Mouse (Mus musculus) lung, embryonic 16.5 days (tissue): ENCODE measurements around the gene Pold1. TPM values are rescaled to one million over a fixed set of nuclear protein-coding genes. Genes with fewer than 3 reads are reported as not detected.

Experiments
- microRNA-seq: library from miRNA; unstranded; fragments of <30 nt; microRNA quantifications from one replicate; pipeline ENCODE4, GENCODE M21; 2016
- polyA plus RNA-seq: library from polyadenylated mRNA; unstranded; fragments of >200 nt; fragmentation: Nextera tagmentation; extraction: Ambion mirVana; gene quantifications from 2 replicates; pipeline ENCODE4 v1.2.1, GENCODE M21; 2015

Gene Pold1
- polyA plus RNA-seq, 1 experiment from 2014 or later: 100 TPM

Small RNAs within 50 kb of the gene (microRNA-seq; reads per million reads assigned to microRNA genes)
- gene Mir7053: not detected

Other genes starting within 250 kb of the Pold1 start
- gene Clec11a, start 241.9 kb downstream of the Pold1 start, polyA plus RNA-seq: 3.0 and 3.2 TPM in 2 replicates
- gene Shank1, start 238.6 kb downstream of the Pold1 start, polyA plus RNA-seq: 0.96 and 1.1 TPM in 2 replicates
- gene Syt3, start 164.7 kb downstream of the Pold1 start, polyA plus RNA-seq: 2.1 and 2.3 TPM in 2 replicates
- gene 1700008O03Rik, start 163.0 kb downstream of the Pold1 start, polyA plus RNA-seq: 1.2 and 1.5 TPM in 2 replicates
- 0.36 and 0.57 TPM in 2 replicates for gene Lrrc4b, start 119.8 kb downstream of the Pold1 start, polyA plus RNA-seq
- gene Aspdh, start 83.5 kb downstream of the Pold1 start, polyA plus RNA-seq: 0.62 and 1.3 TPM in 2 replicates
- 115 and 116 TPM in 2 replicates for gene Josd2, start 80.9 kb downstream of the Pold1 start, polyA plus RNA-seq
- 94.0 TPM in 2 replicates for gene Emc10, start 52.3 kb downstream of the Pold1 start, polyA plus RNA-seq
- gene Fam71e1, start 52.3 kb downstream of the Pold1 start, polyA plus RNA-seq: 9.5 and 9.9 TPM in 2 replicates
- gene Mybpc2, start 24.2 kb downstream of the Pold1 start, polyA plus RNA-seq: 0.63 and 1.2 TPM in 2 replicates
- gene Spib, start 16.8 kb downstream of the Pold1 start, polyA plus RNA-seq: 0.33 and 1.1 TPM in 2 replicates
- 86.2 and 87.0 TPM in 2 replicates for gene Nr1h2, start 5.1 kb upstream of the Pold1 start, polyA plus RNA-seq
- 93.0 and 140 TPM in 2 replicates for gene Napsa, start 23.5 kb upstream of the Pold1 start, polyA plus RNA-seq
- gene Kcnc3, start 41.8 kb upstream of the Pold1 start, polyA plus RNA-seq: 1.5 and 2.1 TPM in 2 replicates
- gene Myh14, start 122.0 kb upstream of the Pold1 start, polyA plus RNA-seq: 38.8 and 39.4 TPM in 2 replicates
- not detected in 2 replicates for gene Izumo2, start 159.9 kb upstream of the Pold1 start, polyA plus RNA-seq
- 46.9 and 53.0 TPM in 2 replicates for gene Vrk3, start 199.6 kb upstream of the Pold1 start, polyA plus RNA-seq
- gene Zfp473, start 202.2 kb upstream of the Pold1 start, polyA plus RNA-seq: 2.0 TPM in 2 replicates